Mouse (Mus musculus) lung, embryonic 15.5 days (tissue): ENCODE results near the gene Tmod2. TPM values are rescaled to one million over a fixed set of nuclear protein-coding genes. Genes with fewer than 3 reads are reported as not detected.

Source experiments
- ATAC-seq: fragments of 200-750 bp; cut with Nextera tagmentation; 2 replicates; pipeline ENCODE4 v1.8.0; 2017; ENCODE audit warnings: moderate number of reproducible peaks, borderline replicate concordance; ENCODE audit not compliant: low FRiP score, low TSS enrichment; ENCODE audit errors: extremely low read depth
- H3K27ac ChIP-seq: fragments of 300-500 bp; sonication (generic); 2 replicates; pipeline ENCODE4 v1.5.1; 2015; ENCODE audit warnings: moderate library complexity, mild to moderate bottlenecking, inconsistent platforms
- H3K27me3 ChIP-seq: fragments of 300-500 bp; sonication (generic); 2 replicates; pipeline ENCODE4 v1.6.1; 2015; ENCODE audit warnings: inconsistent platforms
- H3K36me3 ChIP-seq: fragments of 300-500 bp; sonication (generic); 2 replicates; pipeline ENCODE4 v1.6.1; 2015; ENCODE audit warnings: inconsistent platforms
- H3K4me1 ChIP-seq: fragments of 300-500 bp; sonication (generic); 2 replicates; pipeline ENCODE4 v1.6.1; 2015; ENCODE audit warnings: inconsistent platforms
- H3K4me2 ChIP-seq: fragments of 300-500 bp; sonication (generic); 2 replicates; pipeline ENCODE4 v1.6.1; 2015; ENCODE audit warnings: inconsistent platforms, mild to moderate bottlenecking, moderate library complexity
- H3K4me3 ChIP-seq: fragments of 300-500 bp; sonication (generic); 2 replicates; pipeline ENCODE4 v1.5.1; 2015; ENCODE audit warnings: mild to moderate bottlenecking, inconsistent platforms
- H3K9ac ChIP-seq: fragments of 300-500 bp; sonication (generic); 2 replicates; pipeline ENCODE4 v1.6.1; 2015; ENCODE audit warnings: inconsistent platforms
- H3K9me3 ChIP-seq: fragments of 300-500 bp; sonication (generic); 2 replicates; pipeline ENCODE4 v1.6.1; 2016; ENCODE audit warnings: inconsistent platforms
- WGBS: fragments of 180-500 bp; shearing (Covaris S2); methylation state at CpG from one replicate; pipeline ENCODE4 v1.1.7; 2015; 5-methylcytosine and 5-hydroxymethylcytosine counted together
- polyA plus RNA-seq: library from polyadenylated mRNA; unstranded; fragments of >200 nt; fragmentation: Nextera tagmentation; extraction: Ambion mirVana; gene quantifications from 2 replicates; pipeline ENCODE4 v1.2.1, GENCODE M21; 2015

Tmod2 gene
- polyA plus RNA-seq, 1 experiment from 2014 or later, result 10.1 TPM

GRCm38 (mm10) chr9:75517751-75518150 lies 93.4 kb downstream of the Tmod2 start:
- no peak overlapping the region for H3K4me3 ChIP-seq
- H3K36me3 ChIP-seq, result peaks cover 41% of the 10 kb centered on the region
- no peak overlapping the region for H3K4me2 ChIP-seq
- no peak overlapping the region for H3K9ac ChIP-seq
- ATAC-seq, result no peak
- no peaks in the 10 kb centered on the region for H3K4me1 ChIP-seq
- no peaks in the 10 kb centered on the region for H3K27me3 ChIP-seq
- H3K9me3 ChIP-seq, result no peaks in the 10 kb centered on the region
- H3K27ac ChIP-seq, result no peak overlapping the region
- 69% methylated on average over 3 of the region's 3 CpGs for WGBS

Other genes starting within 250 kb of the Tmod2 start
- 45.0 and 49.7 TPM in 2 replicates for gene Mapk6, start 201.3 kb downstream of the Tmod2 start, polyA plus RNA-seq
- gene Leo1, start 169.8 kb downstream of the Tmod2 start, polyA plus RNA-seq, result 37.3 and 38.1 TPM in 2 replicates
- 155 and 160 TPM in 2 replicates for gene Tmod3, start 51.7 kb downstream of the Tmod2 start, polyA plus RNA-seq
- 27.0 and 28.1 TPM in 2 replicates for gene Lysmd2, start 14.4 kb upstream of the Tmod2 start, polyA plus RNA-seq
- 1.1 and 1.6 TPM in 2 replicates for gene Scg3, start 72.7 kb upstream of the Tmod2 start, polyA plus RNA-seq
- gene Bmp5, start 164.0 kb upstream of the Tmod2 start, polyA plus RNA-seq, result 32.8 and 34.3 TPM in 2 replicates